13 mouse cellular contexts compared by ENCODE assay signal in genomic region chr6:38753729-38754128, GRCm38 (mm10).
DNase-seq lines count a peak whose midpoint lies in the region; ATAC-seq and TF ChIP-seq lines count a peak whose summit lies in the region.
"Had no signal": no experiment of that assay in that cellular context is flagged by ENCODE, and none has a peak within 500 bp of the region (broad histone marks: within the 10 kb centered on the region; RNA-seq: fewer than 3 reads in every experiment).

No protein-coding gene starts in this region.

- TF ChIP-seq EP300 in liver, postnatal 0 days (IDR thresholded peaks at IDR 0.05; ENCODE audit: low read depth): no peak

- no peak overlapping the region for H3K4me2 ChIP-seq in liver, postnatal 0 days (ENCODE audit: low read depth, low read length)
- no peak overlapping the region for H3K4me2 ChIP-seq in liver, embryonic 12.5 days
- H3K4me2 ChIP-seq: embryonic facial prominence, embryonic 15.5 days; hindbrain, embryonic 15.5 days; limb, embryonic 12.5 days; midbrain, embryonic 12.5 days had no signal

- no peaks in the 10 kb centered on the region for H3K9me3 ChIP-seq in liver, postnatal 0 days (ENCODE audit: low read length)
- H3K9me3 ChIP-seq in liver, embryonic 12.5 days (replicated peaks): no peaks in the 10 kb centered on the region
- H3K9me3 ChIP-seq: embryonic facial prominence, embryonic 15.5 days; hindbrain, embryonic 15.5 days; limb, embryonic 12.5 days; midbrain, embryonic 12.5 days had no signal

- no peak overlapping the region for H3K4me3 ChIP-seq in liver, postnatal 0 days (ENCODE audit: low read depth, low read length)
- H3K4me3 ChIP-seq in liver, embryonic 12.5 days: no peak overlapping the region
- H3K4me3 ChIP-seq: embryonic facial prominence, embryonic 15.5 days; hindbrain, embryonic 15.5 days; limb, embryonic 12.5 days; midbrain, embryonic 12.5 days had no signal

- WGBS in liver, postnatal 0 days (ENCODE audit: insufficient replicate concordance): 70% methylated on average over 2 of the region's 2 CpGs
- 78% methylated on average over 2 of the region's 2 CpGs for WGBS in liver, embryonic 12.5 days (ENCODE audit: insufficient replicate concordance)

- peaks cover 15% of the 10 kb centered on the region for H3K4me1 ChIP-seq in liver, postnatal 0 days (ENCODE audit: insufficient read depth)
- H3K4me1 ChIP-seq in liver, embryonic 12.5 days: peaks cover 60% of the 10 kb centered on the region
- H3K4me1 ChIP-seq: embryonic facial prominence, embryonic 15.5 days had no signal

- ATAC-seq in liver, postnatal 0 days: peak; percentile 88
- ATAC-seq in liver, embryonic 12.5 days: no peak

- H3K27me3 ChIP-seq in liver, postnatal 0 days (ENCODE audit: insufficient read depth, low read length): no peaks in the 10 kb centered on the region
- no peaks in the 10 kb centered on the region for H3K27me3 ChIP-seq in liver, embryonic 12.5 days (replicated peaks)
- H3K27me3 ChIP-seq: embryonic facial prominence, embryonic 15.5 days; hindbrain, embryonic 15.5 days; limb, embryonic 12.5 days; midbrain, embryonic 12.5 days had no signal

- no peak for TF ChIP-seq CTCF in liver, postnatal 0 days (IDR thresholded peaks at IDR 0.05; ENCODE audit: low read depth)

- peak; percentile 44 for DNase-seq in liver, postnatal 0 days
- peak; percentile 60 for DNase-seq in adrenal gland, postnatal 25 days
- DNase-seq in heart, postnatal 14 days: peak; percentile 29 to 64
- peak; percentile 64 for DNase-seq in lung, postnatal 25 days (ENCODE audit: low spot score)
- no peak for DNase-seq in urinary bladder, postnatal 10 days (ENCODE audit: low spot score)
- DNase-seq in B cell, adult 2 months: no peak
- DNase-seq in thymus, adult 18-20 months: no peak
- DNase-seq: right cerebral cortex, postnatal 25 days had no signal

- H3K27ac ChIP-seq in liver, postnatal 0 days (ENCODE audit: low read depth): no peak overlapping the region
- H3K27ac ChIP-seq in liver, embryonic 12.5 days: no peak overlapping the region
- H3K27ac ChIP-seq: embryonic facial prominence, embryonic 15.5 days; hindbrain, embryonic 15.5 days; limb, embryonic 12.5 days; midbrain, embryonic 12.5 days had no signal

- intact Hi-C loops in heart, postnatal 14 days (cut with DNase I): no loop called here

- H3K9ac ChIP-seq in liver, postnatal 0 days (replicated peaks): no peak overlapping the region
- H3K9ac ChIP-seq in liver, embryonic 12.5 days: no peak overlapping the region
- H3K9ac ChIP-seq: embryonic facial prominence, embryonic 15.5 days; hindbrain, embryonic 15.5 days; limb, embryonic 12.5 days; midbrain, embryonic 12.5 days had no signal

- 0 out of 2 replicates have a peak, but pooled peaks cover 5% of the 10 kb centered on the region for H3K36me3 ChIP-seq in liver, postnatal 0 days (replicated peaks; ENCODE audit: insufficient read depth, low read length)
- H3K36me3 ChIP-seq in liver, embryonic 12.5 days: peaks cover 58% of the 10 kb centered on the region
- H3K36me3 ChIP-seq: embryonic facial prominence, embryonic 15.5 days; hindbrain, embryonic 15.5 days had no signal

Comparison
In these comparisons a context has a peak if more than half of its experiments do, and no peak if none do; other contexts are left out.
1. DNase-seq: peak in liver, postnatal 0 days (single experiment), adrenal gland, postnatal 25 days (single experiment), heart, postnatal 14 days (2 of 2) and lung, postnatal 25 days (single experiment); none in urinary bladder, postnatal 10 days (single experiment), B cell, adult 2 months (0 of 2) and thymus, adult 18-20 months (0 of 2).